Mouse (Mus musculus): ENCODE results near the gene Gm3233. TPM values are rescaled to one million over a fixed set of nuclear protein-coding genes. Genes with fewer than 3 reads are reported as not detected.
"Not testable (repeated sequence)": the region's sequence is repeated elsewhere in the genome, so short reads cannot be mapped to it uniquely, and the experiment has no call there.

The Gm3233 gene
- polyA plus RNA-seq, 1 experiment = not detected

GRCm38 (mm10) chr10:77738929-77739328 is 20.6 kb downstream of the Gm3233 start:
- WGBS = 75% methylated on average over 4 of the region's 4 CpGs
- DNase-seq (ENCODE audit: low read depth, low spot score) = no peak

DNA sequence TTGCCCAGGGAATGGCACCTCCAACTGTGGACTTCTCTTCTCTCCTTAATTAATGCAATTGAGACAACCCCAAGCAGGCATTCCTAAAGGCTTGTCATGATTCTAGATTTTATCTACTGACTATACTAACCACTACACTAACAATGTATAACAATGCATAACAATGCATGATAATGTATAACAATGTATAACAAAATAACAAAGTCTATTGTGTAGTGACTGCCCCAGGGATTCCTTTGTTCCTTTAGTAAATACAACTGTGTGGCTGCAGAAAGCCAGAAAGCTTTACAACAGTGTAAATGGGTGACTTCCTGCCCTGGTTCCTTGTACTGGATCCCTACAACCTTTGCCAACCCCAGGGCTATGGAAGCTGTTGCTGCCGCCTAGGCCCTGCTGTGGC is 23.6 kb downstream of the Gm3233 start:
- 97% methylated on average over 1 of the region's 1 CpGs for WGBS
- no peak for DNase-seq (ENCODE audit: low read depth, low spot score)

GRCm38 (mm10) chr10:77729241-77729640 is 30.2 kb downstream of the Gm3233 start:
- WGBS = 47% methylated on average over 4 of the region's 4 CpGs
- DNase-seq (ENCODE audit: low read depth, low spot score) = no peak

DNA sequence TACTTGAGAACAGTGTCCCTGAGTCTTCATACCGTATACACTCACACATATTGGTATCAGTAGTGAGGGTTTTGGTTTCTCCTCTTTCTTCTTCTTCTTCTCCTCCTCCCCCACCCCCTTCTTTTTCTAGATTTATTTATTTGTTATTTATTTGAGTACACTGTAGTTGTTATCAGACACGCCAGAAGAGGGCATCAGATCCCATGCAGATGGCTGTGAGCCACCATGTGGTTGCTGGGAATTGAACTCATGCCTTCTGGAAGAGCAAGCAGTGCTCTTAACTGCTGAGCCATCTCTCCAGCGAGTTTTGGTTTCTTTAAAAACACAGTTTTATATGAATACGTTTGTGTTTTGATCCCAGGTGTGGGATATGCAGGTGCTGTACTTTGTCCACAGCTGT is 31.2 kb downstream of the Gm3233 start:
- DNase-seq (ENCODE audit: low read depth, low spot score) = no peak
- 46% methylated on average over 4 of the region's 4 CpGs for WGBS

DNA sequence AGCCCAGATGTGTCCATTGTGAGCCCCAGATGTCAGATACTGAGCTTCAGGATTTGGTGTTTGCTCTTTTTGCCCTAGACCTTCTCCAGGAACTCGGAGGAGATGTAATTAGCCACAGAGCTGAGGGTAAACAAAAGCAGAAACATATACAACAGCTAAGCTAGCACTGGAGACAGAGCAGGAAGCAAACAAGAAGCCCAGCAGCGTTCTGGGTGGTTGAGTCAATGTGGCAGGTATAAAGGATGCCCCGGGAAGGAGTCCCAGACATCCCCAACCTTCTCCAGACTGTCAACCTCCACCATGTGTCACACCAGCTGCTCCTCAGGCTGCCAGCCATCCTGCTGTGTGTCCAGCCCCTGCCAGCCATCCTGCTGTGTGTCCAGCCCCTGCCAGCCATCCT is 33.3 kb downstream of the Gm3233 start, which contains the start of gene Gm10100:
Gene Gm10100, plus strand, starts transcription at position 301 of the 400 bp plus-strand sequence.
- 14% methylated on average over 3 of the region's 3 CpGs for WGBS
- no peak for DNase-seq (ENCODE audit: low read depth, low spot score)

- no peak for DNase-seq (ENCODE audit: low read depth, low spot score)
- WGBS = 74% methylated on average over 8 of the region's 8 CpGs
These were observed 34.6 kb downstream of the Gm3233 start for GRCm38 (mm10) chr10:77724855-77725254.

GRCm38 (mm10) chr10:77720299-77720698 is 39.2 kb downstream of the Gm3233 start, which contains the start of gene Krtap12-1:
Gene Krtap12-1 (plus strand): TSS chr10:77720599.
- WGBS = 93% methylated on average over 1 of the region's 1 CpGs
- DNase-seq (ENCODE audit: low read depth, low spot score) = not testable (repeated sequence)

- DNase-seq (ENCODE audit: low read depth, low spot score) = no peak
These were observed 44.0 kb downstream of the Gm3233 start, which contains the start of gene Gm10142 for GRCm38 (mm10) chr10:77715507-77715906. Gene Gm10142 (plus strand): TSS chr10:77715807.

GRCm38 (mm10) chr10:77713734-77714133 is 45.7 kb downstream of the Gm3233 start:
- 40% methylated on average over 4 of the region's 4 CpGs for WGBS
- DNase-seq (ENCODE audit: low read depth, low spot score) = no peak

More at GRCm38 (mm10) chr10:77715507-77715906, 44.0 kb downstream of the Gm3233 start, which contains the start of gene Gm10142:
- WGBS = 72% methylated on average over 1 of the region's 1 CpGs

DNA sequence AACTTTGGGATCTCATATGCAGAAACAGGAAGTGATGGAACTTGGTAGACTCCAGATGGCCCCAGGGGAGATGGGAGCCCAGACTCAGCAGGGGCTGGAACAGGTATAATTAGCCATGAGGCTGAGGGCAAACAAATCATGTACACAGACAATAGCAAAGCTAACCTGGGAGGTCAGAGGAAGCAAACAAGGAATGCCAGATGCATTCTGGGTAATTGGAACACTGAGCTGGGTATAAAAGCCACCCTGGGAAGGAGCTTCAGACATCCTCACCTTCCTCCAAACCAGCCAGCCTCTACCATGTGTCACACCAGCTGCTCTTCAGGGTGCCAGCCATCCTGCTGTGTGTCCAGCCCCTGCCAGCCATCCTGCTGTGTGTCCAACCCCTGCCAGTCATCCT is 48.3 kb downstream of the Gm3233 start, which contains the start of gene Gm10024:
Gene Gm10024, plus strand, starts transcription at position 301 of the 400 bp plus-strand sequence.
- not testable (repeated sequence) for DNase-seq (ENCODE audit: low read depth, low spot score)

GRCm38 (mm10) chr10:77709831-77710230 is 49.7 kb downstream of the Gm3233 start:
- WGBS = 73% methylated on average over 3 of the region's 3 CpGs
- DNase-seq (ENCODE audit: low read depth, low spot score) = no peak

Other genes with a start within 250 kb of the Gm3233 start
- gene Fam207a, start 243.9 kb downstream of the Gm3233 start, polyA plus RNA-seq (2012; rRNA removed) = 31.2 and 32.0 TPM in 2 replicates
- gene Itgb2, start 229.4 kb downstream of the Gm3233 start, polyA plus RNA-seq (2012; rRNA removed) = 19.2 and 25.3 TPM in 2 replicates
- gene Pttg1ip, start 178.0 kb downstream of the Gm3233 start, polyA plus RNA-seq (2012; rRNA removed) = 158 and 222 TPM in 2 replicates
- 293 and 338 TPM in 2 replicates for gene Sumo3, start 153.6 kb downstream of the Gm3233 start, polyA plus RNA-seq (2012; rRNA removed)
- gene Gm49325, start 153.5 kb downstream of the Gm3233 start, polyA plus RNA-seq (2012; rRNA removed) = not detected in 2 replicates
- gene Ube2g2, start 137.4 kb downstream of the Gm3233 start, polyA plus RNA-seq (2012; rRNA removed) = 27.7 and 31.4 TPM in 2 replicates
- 0.52 and 0.94 TPM in 2 replicates for gene Tspear, start 73.1 kb downstream of the Gm3233 start, polyA plus RNA-seq (2012; rRNA removed)
- not detected in 2 replicates for gene Gm19402, start 68.9 kb downstream of the Gm3233 start, polyA plus RNA-seq (2012; rRNA removed)
- gene Gm9508, start 62.4 kb downstream of the Gm3233 start, polyA plus RNA-seq (2012; rRNA removed) = not detected in 2 replicates
- gene Gm10272, start 53.1 kb downstream of the Gm3233 start, polyA plus RNA-seq (2012; rRNA removed) = not detected in 2 replicates
- not detected in 2 replicates for gene Gm10024, start 48.2 kb downstream of the Gm3233 start, polyA plus RNA-seq (2012; rRNA removed)
- gene Gm10142, start 43.9 kb downstream of the Gm3233 start, polyA plus RNA-seq (2012; rRNA removed) = not detected in 2 replicates
- gene Krtap12-1, start 39.1 kb downstream of the Gm3233 start, polyA plus RNA-seq (2012; rRNA removed) = not detected in 2 replicates
- gene Gm10100, start 33.2 kb downstream of the Gm3233 start, polyA plus RNA-seq (2012; rRNA removed) = not detected in 2 replicates
- not detected in 2 replicates for gene Gm18596, start 17.0 kb downstream of the Gm3233 start, polyA plus RNA-seq (2012; rRNA removed)
- gene Gm9736, start 8.3 kb downstream of the Gm3233 start, polyA plus RNA-seq (2012; rRNA removed) = not detected in 2 replicates
- gene Gm3238, start 11.6 kb upstream of the Gm3233 start, polyA plus RNA-seq (2012; rRNA removed) = not detected in 2 replicates
- not detected in 2 replicates for gene Gm7138, start 17.3 kb upstream of the Gm3233 start, polyA plus RNA-seq (2012; rRNA removed)
- not detected in 2 replicates for gene Gm3250, start 22.9 kb upstream of the Gm3233 start, polyA plus RNA-seq (2012; rRNA removed)
- not detected in 2 replicates for gene Gm7137, start 28.5 kb upstream of the Gm3233 start, polyA plus RNA-seq (2012; rRNA removed)
- not detected in 2 replicates for gene Gm9639, start 35.4 kb upstream of the Gm3233 start, polyA plus RNA-seq (2012; rRNA removed)
- gene Gm19668, start 39.5 kb upstream of the Gm3233 start, polyA plus RNA-seq (2012; rRNA removed) = not detected in 2 replicates
- gene Gm9507, start 52.2 kb upstream of the Gm3233 start, polyA plus RNA-seq (2012; rRNA removed) = not detected in 2 replicates
- gene Gm2696, start 55.0 kb upstream of the Gm3233 start, polyA plus RNA-seq (2012; rRNA removed) = not detected in 2 replicates
- gene Krtap10-4, start 67.4 kb upstream of the Gm3233 start, polyA plus RNA-seq (2012; rRNA removed) = not detected in 2 replicates
- gene Krtap10-10, start 76.3 kb upstream of the Gm3233 start, polyA plus RNA-seq (2012; rRNA removed) = not detected in 2 replicates
- gene Gm36176, start 87.1 kb upstream of the Gm3233 start, polyA plus RNA-seq (2012; rRNA removed) = not detected in 2 replicates
- gene Gm10318, start 93.2 kb upstream of the Gm3233 start, polyA plus RNA-seq (2012; rRNA removed) = not detected in 2 replicates
- gene Gm3285, start 102.3 kb upstream of the Gm3233 start, polyA plus RNA-seq (2012; rRNA removed) = not detected in 2 replicates
- gene Lrrc3, start 142.9 kb upstream of the Gm3233 start, polyA plus RNA-seq (2012; rRNA removed) = 6.4 and 6.8 TPM in 2 replicates
- gene Trpm2, start 210.9 kb upstream of the Gm3233 start, polyA plus RNA-seq (2012; rRNA removed) = 2.4 and 4.4 TPM in 2 replicates
- gene 1810043G02Rik, start 218.8 kb upstream of the Gm3233 start, polyA plus RNA-seq (2012; rRNA removed) = 10.4 and 13.1 TPM in 2 replicates

Data from large intestine, adult 2 months (tissue).